Mouse (Mus musculus) liver, embryonic 15.5 days (tissue): Measurements from ENCODE around the gene Wdr17. TPM values are rescaled to one million over a fixed set of nuclear protein-coding genes. Genes with fewer than 3 reads are reported as not detected.

Experiments used
- ATAC-seq: fragments of 200-750 bp; cut with Nextera tagmentation; 2 replicates; pipeline ENCODE4 v1.8.0; 2017; ENCODE audit warnings: moderate number of reproducible peaks, mild to moderate bottlenecking, moderate library complexity; ENCODE audit not compliant: insufficient read depth
- H3K27ac ChIP-seq: fragments of 300-500 bp; sonication (generic); replicated peaks from 2 replicates; pipeline ENCODE4 v1.5.1; 2015; ENCODE audit warnings: mild to moderate bottlenecking, inconsistent platforms
- H3K27me3 ChIP-seq: fragments of 300-500 bp; sonication (generic); 2 replicates; pipeline ENCODE4 v1.6.1; 2015; ENCODE audit warnings: mild to moderate bottlenecking, inconsistent platforms
- H3K36me3 ChIP-seq: fragments of 300-500 bp; sonication (generic); replicated peaks from 2 replicates; pipeline ENCODE4 v1.6.1; 2015; ENCODE audit warnings: moderate library complexity, mild to moderate bottlenecking, inconsistent platforms
- H3K4me1 ChIP-seq: fragments of 300-500 bp; sonication (generic); replicated peaks from 2 replicates; pipeline ENCODE4 v1.6.1; 2015; ENCODE audit warnings: inconsistent platforms
- H3K4me2 ChIP-seq: fragments of 300-500 bp; sonication (generic); 2 replicates; pipeline ENCODE4 v1.6.1; 2015; ENCODE audit warnings: moderate library complexity, mild to moderate bottlenecking, inconsistent platforms
- H3K4me3 ChIP-seq: fragments of 300-500 bp; sonication (generic); replicated peaks from 2 replicates; pipeline ENCODE4 v1.5.1; 2015; ENCODE audit warnings: mild to moderate bottlenecking, inconsistent platforms
- H3K9ac ChIP-seq: fragments of 300-500 bp; sonication (generic); 2 replicates; pipeline ENCODE4 v1.6.1; 2015; ENCODE audit warnings: moderate library complexity, mild to moderate bottlenecking, inconsistent platforms
- H3K9me3 ChIP-seq: fragments of 300-500 bp; sonication (generic); replicated peaks from 2 replicates; pipeline ENCODE4 v1.6.1; 2016; ENCODE audit warnings: inconsistent platforms
- WGBS: fragments of 180-500 bp; shearing (Covaris S2); methylation state at CpG from one replicate; pipeline ENCODE4 v1.1.7; 2015; ENCODE audit warnings: mixed read lengths; ENCODE audit not compliant: insufficient replicate concordance; 5-methylcytosine and 5-hydroxymethylcytosine counted together
- polyA plus RNA-seq: library from polyadenylated mRNA; unstranded; fragments of >200 nt; fragmentation: Nextera tagmentation; extraction: Ambion mirVana; gene quantifications from 2 replicates; pipeline ENCODE4 v1.2.1, GENCODE M21; 2015

The Wdr17 gene
- not detected in 2 replicates for polyA plus RNA-seq

- Histone ChIP-seq H3K27ac (no peak within 1 kb of the TSS), H3K9ac (no peak within 1 kb of the TSS), H3K36me3 (no peaks in the 10 kb centered on the region), H3K9me3 (no peaks in the 10 kb centered on the region), H3K27me3 (no peaks in the 10 kb centered on the region), H3K4me1 (no peaks in the 10 kb centered on the region), H3K4me2 (no peak within 1 kb of the TSS), H3K4me3 (no peak within 1 kb of the TSS)
- WGBS: 55% methylated on average over 9 of the region's 9 CpGs
- ATAC-seq: no peak
Observed at GRCm38 (mm10) chr8:54886987-54887785, at the start of gene Wdr17. Gene Wdr17, minus strand, starts transcription at chr8:54887184.

GRCm38 (mm10) chr8:54932306-54932705 is 45.3 kb upstream of the Wdr17 start:
- Histone ChIP-seq H3K9me3 (no peaks in the 10 kb centered on the region), H3K27ac (no peak overlapping the region), H3K4me1 (no peaks in the 10 kb centered on the region), H3K4me2 (no peak overlapping the region), H3K36me3 (no peaks in the 10 kb centered on the region), H3K4me3 (no peak overlapping the region), H3K9ac (no peak overlapping the region), H3K27me3 (no peaks in the 10 kb centered on the region)
- ATAC-seq: no peak
- WGBS: 55% methylated on average over 2 of the region's 2 CpGs

GRCm38 (mm10) chr8:54924936-54925335 is 38.0 kb upstream of the Wdr17 start:
- H3K4me2 ChIP-seq: no peak overlapping the region
- no peaks in the 10 kb centered on the region for H3K27me3 ChIP-seq
- no peak overlapping the region for H3K9ac ChIP-seq
- no peak overlapping the region for H3K27ac ChIP-seq
- no peaks in the 10 kb centered on the region for H3K9me3 ChIP-seq
- no peak for ATAC-seq
- H3K4me3 ChIP-seq: no peak overlapping the region
- H3K36me3 ChIP-seq: no peaks in the 10 kb centered on the region
- 49% methylated on average over 3 of the region's 3 CpGs for WGBS
- H3K4me1 ChIP-seq: no peaks in the 10 kb centered on the region

GRCm38 (mm10) chr8:54922160-54922855 is 35.3 kb upstream of the Wdr17 start:
- H3K9ac ChIP-seq: no peak overlapping the region
- no peak overlapping the region for H3K4me3 ChIP-seq
- H3K9me3 ChIP-seq: no peaks in the 10 kb centered on the region
- WGBS: 40% methylated on average over 2 of the region's 2 CpGs
- no peaks in the 10 kb centered on the region for H3K4me1 ChIP-seq
- no peak overlapping the region for H3K27ac ChIP-seq
- H3K27me3 ChIP-seq: no peaks in the 10 kb centered on the region
- no peak overlapping the region for H3K4me2 ChIP-seq
- no peak for ATAC-seq
- H3K36me3 ChIP-seq: no peaks in the 10 kb centered on the region

- no peak for ATAC-seq
- H3K9ac ChIP-seq: no peak overlapping the region
- no peak overlapping the region for H3K4me2 ChIP-seq
- no peaks in the 10 kb centered on the region for H3K9me3 ChIP-seq
- H3K4me1 ChIP-seq: no peaks in the 10 kb centered on the region
- no peaks in the 10 kb centered on the region for H3K27me3 ChIP-seq
- H3K36me3 ChIP-seq: no peaks in the 10 kb centered on the region
- no peak overlapping the region for H3K27ac ChIP-seq
- WGBS: 58% methylated on average over 9 of the region's 9 CpGs
- H3K4me3 ChIP-seq: no peak overlapping the region
Observed at GRCm38 (mm10) chr8:54917710-54918109, 30.7 kb upstream of the Wdr17 start.

GRCm38 (mm10) chr8:54912891-54913290 is 25.9 kb upstream of the Wdr17 start:
- H3K9me3 ChIP-seq: no peaks in the 10 kb centered on the region
- H3K4me3 ChIP-seq: no peak overlapping the region
- H3K36me3 ChIP-seq: no peaks in the 10 kb centered on the region
- no peak overlapping the region for H3K9ac ChIP-seq
- no peak for ATAC-seq
- no peaks in the 10 kb centered on the region for H3K27me3 ChIP-seq
- H3K4me2 ChIP-seq: no peak overlapping the region
- no peak overlapping the region for H3K27ac ChIP-seq
- H3K4me1 ChIP-seq: no peaks in the 10 kb centered on the region
- WGBS: 71% methylated on average over 2 of the region's 2 CpGs

- Histone ChIP-seq H3K36me3 (no peaks in the 10 kb centered on the region), H3K4me3 (no peak overlapping the region), H3K9me3 (no peaks in the 10 kb centered on the region), H3K27ac (no peak overlapping the region), H3K9ac (no peak overlapping the region), H3K27me3 (no peaks in the 10 kb centered on the region), H3K4me2 (no peak overlapping the region), H3K4me1 (no peaks in the 10 kb centered on the region)
- ATAC-seq: no peak
- WGBS: 48% methylated on average over 2 of the region's 2 CpGs
Observed at GRCm38 (mm10) chr8:54899444-54899843, 12.5 kb upstream of the Wdr17 start.

GRCm38 (mm10) chr8:54894637-54895322 is 7.8 kb upstream of the Wdr17 start:
- Histone ChIP-seq H3K27ac (no peak overlapping the region), H3K9ac (no peak overlapping the region), H3K4me2 (no peak overlapping the region), H3K9me3 (no peaks in the 10 kb centered on the region), H3K36me3 (no peaks in the 10 kb centered on the region), H3K4me1 (no peaks in the 10 kb centered on the region), H3K27me3 (no peaks in the 10 kb centered on the region), H3K4me3 (no peak overlapping the region)
- 60% methylated on average over 2 of the region's 2 CpGs for WGBS
- ATAC-seq: no peak

- Histone ChIP-seq H3K9me3 (no peaks in the 10 kb centered on the region), H3K4me3 (no peak overlapping the region), H3K36me3 (no peaks in the 10 kb centered on the region), H3K4me1 (no peaks in the 10 kb centered on the region), H3K27me3 (no peaks in the 10 kb centered on the region), H3K4me2 (no peak overlapping the region), H3K9ac (no peak overlapping the region), H3K27ac (no peak overlapping the region)
- 59% methylated on average over 1 of the region's 1 CpGs for WGBS
- no peak for ATAC-seq
Observed at GRCm38 (mm10) chr8:54894180-54894579, 7.2 kb upstream of the Wdr17 start.

- 57% methylated on average over 4 of the region's 4 CpGs for WGBS
- ATAC-seq: no peak
- Histone ChIP-seq H3K4me2 (no peak overlapping the region), H3K4me3 (no peak overlapping the region), H3K9ac (no peak overlapping the region), H3K27me3 (no peaks in the 10 kb centered on the region), H3K9me3 (no peaks in the 10 kb centered on the region), H3K4me1 (no peaks in the 10 kb centered on the region), H3K27ac (no peak overlapping the region), H3K36me3 (no peaks in the 10 kb centered on the region)
Observed at GRCm38 (mm10) chr8:54886560-54886959, 424 bp downstream of the Wdr17 start.

- WGBS: 62% methylated on average over 4 of the region's 4 CpGs
- H3K27ac ChIP-seq: no peak overlapping the region
- H3K4me1 ChIP-seq: no peaks in the 10 kb centered on the region
- ATAC-seq: no peak
- H3K36me3 ChIP-seq: no peaks in the 10 kb centered on the region
- no peak overlapping the region for H3K4me2 ChIP-seq
- no peak overlapping the region for H3K9ac ChIP-seq
- no peaks in the 10 kb centered on the region for H3K27me3 ChIP-seq
- H3K4me3 ChIP-seq: no peak overlapping the region
- H3K9me3 ChIP-seq: no peaks in the 10 kb centered on the region
Observed at GRCm38 (mm10) chr8:54876458-54876857, 10.5 kb downstream of the Wdr17 start.
